Mouse (Mus musculus) limb, embryonic 10.5 days (tissue): ENCODE measurements around the gene Ppargc1a. TPM values are rescaled to one million over a fixed set of nuclear protein-coding genes. Genes with fewer than 3 reads are reported as not detected.

Experiments used
- DNase-seq: peaks from one replicate; pipeline ENCODE4 v3.0.0-alpha.2; 2017; ENCODE audit warnings: low spot score
- H3K27ac ChIP-seq: fragments of 300-500 bp; sonication (generic); 2 replicates; pipeline ENCODE4 v1.5.1; 2016; ENCODE audit warnings: mild to moderate bottlenecking
- H3K27me3 ChIP-seq: fragments of 300-500 bp; sonication (generic); 2 replicates; pipeline ENCODE4 v1.6.1; 2016; ENCODE audit warnings: low read depth, mild to moderate bottlenecking; ENCODE audit not compliant: poor library complexity, severe bottlenecking
- H3K36me3 ChIP-seq: fragments of 300-500 bp; sonication (generic); 2 replicates; pipeline ENCODE4 v1.6.1; 2016; ENCODE audit warnings: mild to moderate bottlenecking, moderate library complexity
- H3K4me1 ChIP-seq: fragments of 300-500 bp; sonication (generic); 2 replicates; pipeline ENCODE4 v1.6.1; 2016
- H3K4me3 ChIP-seq: fragments of 300-500 bp; sonication (generic); 2 replicates; pipeline ENCODE4 v1.5.1; 2016; ENCODE audit warnings: mild to moderate bottlenecking, moderate library complexity
- H3K9me3 ChIP-seq: fragments of 300-500 bp; sonication (generic); replicated peaks from 2 replicates; pipeline ENCODE4 v1.6.1; 2016; ENCODE audit warnings: mild to moderate bottlenecking
- WGBS: fragments of 180-500 bp; shearing (Covaris S2); methylation state at CpG from one replicate; pipeline ENCODE4 v1.1.7; 2016; 5-methylcytosine and 5-hydroxymethylcytosine counted together
- polyA plus RNA-seq: library from polyadenylated mRNA; unstranded; fragments of >200 nt; fragmentation: Nextera tagmentation; extraction: Ambion mirVana; gene quantifications from 2 replicates; pipeline ENCODE4 v1.2.1, GENCODE M21; 2016

Gene Ppargc1a
- polyA plus RNA-seq, 1 experiment from 2014 or later, result 6.4 TPM

- H3K27ac ChIP-seq, result no peak overlapping the region
- H3K9me3 ChIP-seq, result no peaks in the 10 kb centered on the region
- no peak overlapping the region for H3K4me3 ChIP-seq
- H3K27me3 ChIP-seq, result no peaks in the 10 kb centered on the region
- H3K36me3 ChIP-seq, result no peaks in the 10 kb centered on the region
- H3K4me1 ChIP-seq, result no peaks in the 10 kb centered on the region
- no peak for DNase-seq
Measured at GRCm38 (mm10) chr5:51528165-51528498, 39.4 kb downstream of the Ppargc1a start.

- DNase-seq, result no peak
- H3K4me1 ChIP-seq, result no peaks in the 10 kb centered on the region
- no peak overlapping the region for H3K4me3 ChIP-seq
- no peak overlapping the region for H3K27ac ChIP-seq
- WGBS, result 84% methylated on average over 5 of the region's 5 CpGs
- no peaks in the 10 kb centered on the region for H3K9me3 ChIP-seq
- no peaks in the 10 kb centered on the region for H3K27me3 ChIP-seq
- H3K36me3 ChIP-seq, result no peaks in the 10 kb centered on the region
Measured at GRCm38 (mm10) chr5:51527498-51528164, 39.9 kb downstream of the Ppargc1a start.

GRCm38 (mm10) chr5:51525858-51526257, 41.7 kb downstream of the Ppargc1a start:
- Histone ChIP-seq H3K27ac (no peak overlapping the region), H3K4me3 (no peak overlapping the region), H3K27me3 (no peaks in the 10 kb centered on the region), H3K9me3 (no peaks in the 10 kb centered on the region), H3K36me3 (no peaks in the 10 kb centered on the region), H3K4me1 (no peaks in the 10 kb centered on the region)
- 87% methylated on average over 2 of the region's 2 CpGs for WGBS
- no peak for DNase-seq

GRCm38 (mm10) chr5:51520807-51521206, 46.7 kb downstream of the Ppargc1a start:
- no peaks in the 10 kb centered on the region for H3K27me3 ChIP-seq
- WGBS, result 89% methylated on average over 3 of the region's 3 CpGs
- H3K4me3 ChIP-seq, result no peak overlapping the region
- no peak for DNase-seq
- no peaks in the 10 kb centered on the region for H3K9me3 ChIP-seq
- no peak overlapping the region for H3K27ac ChIP-seq
- H3K4me1 ChIP-seq, result no peaks in the 10 kb centered on the region
- H3K36me3 ChIP-seq, result no peaks in the 10 kb centered on the region

GRCm38 (mm10) chr5:51517440-51518187, 49.9 kb downstream of the Ppargc1a start:
- no peak for DNase-seq
- H3K9me3 ChIP-seq, result no peaks in the 10 kb centered on the region
- no peak overlapping the region for H3K4me3 ChIP-seq
- no peaks in the 10 kb centered on the region for H3K36me3 ChIP-seq
- no peaks in the 10 kb centered on the region for H3K4me1 ChIP-seq
- H3K27me3 ChIP-seq, result no peaks in the 10 kb centered on the region
- no peak overlapping the region for H3K27ac ChIP-seq
- 83% methylated on average over 6 of the region's 6 CpGs for WGBS

GRCm38 (mm10) chr5:51504654-51505053, 62.9 kb downstream of the Ppargc1a start:
- WGBS, result 85% methylated on average over 2 of the region's 2 CpGs
- H3K9me3 ChIP-seq, result no peaks in the 10 kb centered on the region
- H3K27me3 ChIP-seq, result no peaks in the 10 kb centered on the region
- H3K36me3 ChIP-seq, result no peaks in the 10 kb centered on the region
- no peaks in the 10 kb centered on the region for H3K4me1 ChIP-seq
- DNase-seq, result no peak
- H3K27ac ChIP-seq, result no peak overlapping the region
- H3K4me3 ChIP-seq, result no peak overlapping the region

GRCm38 (mm10) chr5:51497910-51498517, 69.5 kb downstream of the Ppargc1a start:
- WGBS, result 42% methylated on average over 9 of the region's 9 CpGs
- H3K9me3 ChIP-seq, result no peaks in the 10 kb centered on the region
- H3K4me3 ChIP-seq, result no peak overlapping the region
- H3K27ac ChIP-seq, result no peak overlapping the region
- no peaks in the 10 kb centered on the region for H3K36me3 ChIP-seq
- DNase-seq, result no peak
- 0 out of 2 replicates have a peak, but pooled peaks cover 6% of the 10 kb centered on the region for H3K4me1 ChIP-seq
- H3K27me3 ChIP-seq, result no peaks in the 10 kb centered on the region

GRCm38 (mm10) chr5:51495446-51495845, 72.1 kb downstream of the Ppargc1a start:
- Histone ChIP-seq H3K4me3 (no peak overlapping the region), H3K9me3 (no peaks in the 10 kb centered on the region), H3K36me3 (no peaks in the 10 kb centered on the region), H3K4me1 (0 out of 2 replicates have a peak, but pooled peaks cover 6% of the 10 kb centered on the region), H3K27ac (no peak overlapping the region), H3K27me3 (no peaks in the 10 kb centered on the region)
- DNase-seq, result no peak
- WGBS, result 83% methylated on average over 6 of the region's 6 CpGs

- WGBS, result 71% methylated on average over 15 of the region's 15 CpGs
- Histone ChIP-seq H3K4me1 (0 out of 2 replicates have a peak, but pooled peaks cover 6% of the 10 kb centered on the region), H3K27me3 (no peaks in the 10 kb centered on the region), H3K9me3 (no peaks in the 10 kb centered on the region), H3K4me3 (no peak overlapping the region), H3K36me3 (no peaks in the 10 kb centered on the region), H3K27ac (no peak overlapping the region)
- no peak for DNase-seq
Measured at GRCm38 (mm10) chr5:51494358-51494876, 73.1 kb downstream of the Ppargc1a start.

- H3K4me3 ChIP-seq, result no peak overlapping the region
- DNase-seq, result no peak
- H3K9me3 ChIP-seq, result no peaks in the 10 kb centered on the region
- WGBS, result 62% methylated on average over 1 of the region's 1 CpGs
- no peak overlapping the region for H3K27ac ChIP-seq
- H3K36me3 ChIP-seq, result no peaks in the 10 kb centered on the region
- peaks cover 8% of the 10 kb centered on the region for H3K4me1 ChIP-seq
- H3K27me3 ChIP-seq, result no peaks in the 10 kb centered on the region
Measured at GRCm38 (mm10) chr5:51483768-51484167, 83.8 kb downstream of the Ppargc1a start.

GRCm38 (mm10) chr5:51479859-51480258, 87.7 kb downstream of the Ppargc1a start:
- H3K4me1 ChIP-seq, result peaks cover 28% of the 10 kb centered on the region
- no peaks in the 10 kb centered on the region for H3K27me3 ChIP-seq
- H3K9me3 ChIP-seq, result no peaks in the 10 kb centered on the region
- H3K36me3 ChIP-seq, result no peaks in the 10 kb centered on the region
- no peak for DNase-seq
- no peak overlapping the region for H3K4me3 ChIP-seq
- H3K27ac ChIP-seq, result no peak overlapping the region

- Histone ChIP-seq H3K36me3 (no peaks in the 10 kb centered on the region), H3K4me3 (no peak overlapping the region), H3K27ac (peak overlapping the region; percentile 74), H3K9me3 (no peaks in the 10 kb centered on the region), H3K27me3 (no peaks in the 10 kb centered on the region), H3K4me1 (peaks cover 28% of the 10 kb centered on the region)
- WGBS, result 71% methylated on average over 2 of the region's 2 CpGs
- DNase-seq, result no peak
Measured at GRCm38 (mm10) chr5:51479456-51479855, 88.1 kb downstream of the Ppargc1a start.

- H3K27me3 ChIP-seq, result no peaks in the 10 kb centered on the region
- no peak overlapping the region for H3K4me3 ChIP-seq
- peaks cover 28% of the 10 kb centered on the region for H3K4me1 ChIP-seq
- H3K9me3 ChIP-seq, result no peaks in the 10 kb centered on the region
- 17% methylated on average over 7 of the region's 7 CpGs for WGBS
- H3K36me3 ChIP-seq, result peaks cover 2% of the 10 kb centered on the region
- DNase-seq, result peak; percentile 42
- no peak overlapping the region; the same call in 1 of the 2 replicates for H3K27ac ChIP-seq
Measured at GRCm38 (mm10) chr5:51478319-51478994, 89.1 kb downstream of the Ppargc1a start.
